Mouse (Mus musculus) gastrocnemius, adult 2 months (tissue): ENCODE measurements around the gene Slco3a1. TPM values are rescaled to one million over a fixed set of nuclear protein-coding genes. Genes with fewer than 3 reads are reported as not detected.

Experiments
- DNase-seq: peaks from one replicate; pipeline ENCODE4 v3.0.0; 2022
- H3K27ac ChIP-seq: fragments of 200-600 bp; 2 replicates; pipeline ENCODE4 v1.8.1; 2022; ENCODE audit warnings: mild to moderate bottlenecking
- H3K4me3 ChIP-seq: fragments of 200-600 bp; 2 replicates; pipeline ENCODE4 v1.8.1; 2022; ENCODE audit warnings: mild to moderate bottlenecking, moderate library complexity
- CTCF ChIP-seq: fragments of 200-600 bp; IDR thresholded peaks from 2 replicates; pipeline ENCODE4 v1.8.1; 2022; ENCODE audit warnings: antibody characterized with exemption, mild to moderate bottlenecking, moderate library complexity
- intact Hi-C: fragments of 180-260 bp; cut with DNase I; formaldehyde crosslinking; loops from one replicate; pipeline ENCODE4 v1.15.1; 2025
- microRNA-seq: library from miRNA; unstranded; fragments of <30 nt; microRNA quantifications from one replicate; pipeline ENCODE4 v1.2.0, GENCODE M21; 2021
- total RNA-seq, 2 experiments: library from RNA; stranded (reverse); gene quantifications; 2 replicates each; pipeline ENCODE4 v1.2.3; 2021

Slco3a1 gene
- total RNA-seq, 2 experiments from 2014 or later, result 67.1 to 83.8 TPM

GRCm38 (mm10) chr7:74240459-74241172, 314.0 kb downstream of the Slco3a1 start:
- intact Hi-C loops, result no loop called here
- no peak for TF ChIP-seq CTCF
- Histone ChIP-seq H3K4me3 (no peak overlapping the region), H3K27ac (no peak overlapping the region)
- DNase-seq, result no peak

Small RNA genes lying within 50 kb of the gene (microRNA-seq; reads per million reads assigned to microRNA genes)
- not detected for gene Gm27459
